Mouse (Mus musculus): ENCODE results near the gene Olfr51. TPM values are rescaled to one million over a fixed set of nuclear protein-coding genes. Genes with fewer than 3 reads are reported as not detected.

Olfr51 gene
- polyA plus RNA-seq (2017; shearing (Covaris generic)), result under 1 TPM in 1 of 2 experiments, not detected in 1; 0.45 TPM

DNA sequence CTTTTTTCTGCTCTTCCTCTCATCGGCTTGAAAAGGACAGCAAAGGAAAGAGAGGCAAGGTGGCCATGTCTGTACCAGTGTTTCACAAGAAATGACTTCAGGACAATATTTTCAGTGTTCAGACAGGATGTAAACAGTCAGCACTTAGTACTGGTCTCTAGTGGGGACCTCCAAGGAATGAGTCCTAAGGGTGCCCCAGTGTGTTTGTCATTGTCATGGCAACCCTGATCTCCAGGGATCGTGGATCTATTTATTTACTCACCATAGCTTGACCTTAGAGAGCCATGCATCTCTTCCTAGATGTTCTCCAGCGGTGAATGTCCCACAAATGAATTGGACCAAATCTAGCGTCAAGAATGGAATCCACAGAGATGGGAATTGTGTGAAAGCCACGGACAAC is at the start of gene Olfr51:
Gene Olfr51 (plus strand): TSS at position 301 of the 400 bp plus-strand sequence.

DNA sequence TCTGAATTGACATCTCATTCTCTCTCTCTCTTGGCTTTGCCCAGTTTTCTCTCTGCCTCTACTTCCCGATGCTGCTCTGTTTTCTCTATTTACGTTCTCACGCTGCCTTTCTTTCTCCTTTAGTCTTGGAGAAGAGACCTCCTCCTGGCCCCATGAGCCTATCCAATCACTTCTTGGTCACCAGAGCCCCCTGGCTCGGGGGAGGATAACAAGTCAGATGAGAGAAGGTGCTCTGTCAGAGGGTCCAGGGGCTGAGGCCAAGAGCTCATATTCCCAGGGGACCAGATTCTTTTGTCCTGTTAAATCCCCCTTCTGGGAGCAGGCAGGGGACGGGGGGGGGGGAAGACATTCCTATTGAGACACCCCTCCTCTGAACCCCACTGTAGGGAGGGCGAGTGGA is 49.7 kb upstream of the Olfr51 start, which contains the start of gene Prop1:
Gene Prop1 (minus strand): TSS at position 101 of the 400 bp plus-strand sequence.

DNA sequence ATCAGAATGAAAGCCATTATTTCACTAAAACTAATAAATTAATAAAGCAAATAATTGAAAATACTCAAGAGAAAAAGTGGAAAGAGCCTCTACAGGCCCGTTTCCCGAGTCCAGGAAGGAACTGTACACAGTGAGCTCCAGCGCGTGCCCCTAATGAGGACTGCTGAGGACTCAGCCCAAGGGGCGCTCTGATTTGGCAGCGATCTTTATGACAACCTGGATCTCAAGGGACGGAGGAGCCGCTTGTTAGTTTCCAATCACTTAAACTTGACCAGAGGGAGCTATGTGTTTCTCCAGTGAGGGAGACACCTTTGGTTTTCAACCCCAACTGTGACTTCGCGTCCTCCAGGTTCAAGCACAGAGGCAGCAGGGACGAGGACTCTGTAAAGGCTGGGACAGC is 37.2 kb upstream of the Olfr51 start, which contains the start of gene Olfr1378:
Gene Olfr1378 (plus strand): TSS at position 301 of the 400 bp plus-strand sequence.

DNA sequence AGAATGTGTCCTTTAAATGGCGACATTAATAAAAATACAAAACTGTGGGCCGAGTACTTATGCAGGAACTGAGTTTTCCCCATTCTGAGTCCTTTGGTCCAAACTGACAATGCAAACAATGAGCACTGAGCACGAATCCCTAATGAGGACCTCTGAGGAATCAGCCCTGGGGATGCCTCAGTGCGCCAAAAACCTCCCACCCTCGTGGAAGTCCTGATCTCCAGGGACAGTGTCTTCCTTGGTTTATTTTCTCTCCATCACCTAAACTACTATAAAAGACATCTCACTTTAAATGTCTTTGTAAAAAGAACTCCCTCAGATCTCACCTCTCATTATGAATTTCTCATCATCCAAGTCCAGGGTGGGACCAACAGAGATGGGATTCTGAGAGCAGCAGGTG is 21.7 kb upstream of the Olfr51 start, which contains the start of gene Olfr1377:
Gene Olfr1377 (plus strand): TSS at position 301 of the 400 bp plus-strand sequence.

DNA sequence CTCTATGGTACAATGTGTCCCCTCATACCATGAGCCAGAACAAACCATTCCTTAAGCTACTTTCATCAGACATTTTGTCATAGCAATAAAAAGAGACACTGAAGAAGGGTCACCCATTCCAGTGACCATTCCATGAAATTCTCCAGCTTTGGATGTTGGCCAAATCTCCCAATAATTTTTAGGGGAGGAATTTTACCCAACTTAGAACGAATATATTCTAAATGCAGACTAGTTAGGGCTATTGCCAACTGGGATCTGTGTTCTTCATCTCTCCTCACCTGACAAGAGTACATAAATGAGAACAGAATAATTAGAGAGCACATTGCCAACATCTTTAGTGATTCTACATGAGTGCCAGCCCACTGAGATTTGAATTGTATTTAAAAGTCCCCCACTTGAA is 10.5 kb downstream of the Olfr51 start, which contains the start of gene Olfr54:
Gene Olfr54 (plus strand): TSS at position 301 of the 400 bp plus-strand sequence.

DNA sequence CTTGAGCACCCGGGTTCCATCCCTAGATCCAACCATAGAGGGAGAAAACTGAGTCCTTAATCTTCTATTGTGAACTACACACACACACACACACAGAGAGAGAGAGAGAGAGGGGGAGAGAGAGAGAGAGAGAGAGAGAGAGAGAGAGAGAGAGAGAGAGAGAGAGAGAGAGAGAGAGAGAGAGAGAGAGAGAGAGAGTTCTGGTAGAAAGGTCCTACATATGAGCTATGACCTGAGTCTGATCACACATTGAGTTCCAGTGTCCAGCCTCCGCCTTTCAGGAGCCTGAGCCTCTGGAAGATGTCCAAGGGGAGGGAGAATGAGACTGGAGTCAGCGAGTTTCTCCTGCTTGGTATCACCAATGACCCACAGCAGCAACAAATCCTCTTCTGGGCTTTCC is 44.4 kb downstream of the Olfr51 start, which contains the start of gene Olfr1375:
Gene Olfr1375 (plus strand): TSS at position 301 of the 400 bp plus-strand sequence.

DNA sequence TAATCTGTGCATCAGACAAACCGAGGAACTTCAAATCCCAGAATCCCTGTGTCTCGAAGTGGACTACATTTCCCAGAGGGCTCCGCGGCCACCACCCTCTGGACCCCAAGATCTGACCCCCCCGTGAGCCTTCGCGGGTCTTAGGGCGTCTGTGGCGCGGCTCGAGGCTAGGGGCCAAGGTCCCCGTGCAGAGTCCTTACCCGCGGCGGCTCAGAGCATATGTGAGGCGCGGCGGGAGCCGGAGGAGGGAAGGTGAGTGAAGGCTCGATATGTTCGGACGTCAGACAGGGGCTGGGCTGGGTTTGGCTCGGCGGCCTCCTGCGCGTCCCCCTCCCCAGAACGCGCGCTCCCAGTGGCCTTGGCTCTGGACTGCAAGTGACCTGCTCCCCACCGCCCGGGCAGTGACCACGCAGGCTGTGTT is 55.8 kb downstream of the Olfr51 start, which contains the start of gene Zfp354a:
Gene Zfp354a (plus strand): TSS at position 107 of the 421 bp plus-strand sequence.

Other genes starting within 250 kb of the Olfr51 start
- 1 to 10 TPM; 3.0 to 5.9 TPM for gene Zfp354c, start 175.9 kb upstream of the Olfr51 start, polyA plus RNA-seq (2017; shearing (Covaris generic))
- gene Zfp879, start 162.0 kb upstream of the Olfr51 start, polyA plus RNA-seq (2017; shearing (Covaris generic)), result 1 to 10 TPM in 1 of 2 experiments, under 1 TPM in 1; 0.14 to 1.2 TPM
- under 1 TPM; 0.72 to 0.94 TPM for gene Grm6, start 152.9 kb upstream of the Olfr51 start, polyA plus RNA-seq (2017; shearing (Covaris generic))
- gene Zfp454, start 115.9 kb upstream of the Olfr51 start, polyA plus RNA-seq (2017; shearing (Covaris generic)), result not detected
- 1 to 10 TPM in 1 of 2 experiments, under 1 TPM in 1; 0.31 to 2.4 TPM for gene Zfp2, start 87.4 kb upstream of the Olfr51 start, polyA plus RNA-seq (2017; shearing (Covaris generic))
- not detected for gene Zfp354b, start 72.0 kb upstream of the Olfr51 start, polyA plus RNA-seq (2017; shearing (Covaris generic))
- gene 4933414I15Rik, start 59.8 kb upstream of the Olfr51 start, polyA plus RNA-seq (2017; shearing (Covaris generic)), result 1 to 10 TPM in 1 of 2 experiments, not detected in 1; 1.1 TPM
- gene Prop1, start 49.8 kb upstream of the Olfr51 start, polyA plus RNA-seq (2017; shearing (Covaris generic)), result not detected
- gene Olfr1378, start 37.1 kb upstream of the Olfr51 start, polyA plus RNA-seq (2017; shearing (Covaris generic)), result not detected
- gene Olfr1377, start 21.6 kb upstream of the Olfr51 start, polyA plus RNA-seq (2017; shearing (Covaris generic)), result not detected
- 1 to 10 TPM in 1 of 2 experiments, under 1 TPM in 1; 0.07 to 1.1 TPM for gene Olfr54, start 10.6 kb downstream of the Olfr51 start, polyA plus RNA-seq (2017; shearing (Covaris generic))
- gene Olfr1375, start 44.5 kb downstream of the Olfr51 start, polyA plus RNA-seq (2017; shearing (Covaris generic)), result not detected
- under 1 TPM in 1 of 2 experiments, not detected in 1; 0.26 TPM for gene Zfp354a, start 55.7 kb downstream of the Olfr51 start, polyA plus RNA-seq (2017; shearing (Covaris generic))
- under 1 TPM in 1 of 2 experiments, not detected in 1; 0.42 TPM for gene Gm12569, start 216.9 kb downstream of the Olfr51 start, polyA plus RNA-seq (2017; shearing (Covaris generic))

All from inflammation-experienced regulatory T-cells (primary cell).